Mouse (Mus musculus) forebrain, embryonic 14.5 days (tissue): ENCODE results near the gene Jade1. TPM values are rescaled to one million over a fixed set of nuclear protein-coding genes. Genes with fewer than 3 reads are reported as not detected.
A peak's percentile ranks its signal among the peaks of the same experiment; 100 is the strongest.

Experiments used
- ATAC-seq: fragments of 200-750 bp; cut with Nextera tagmentation; 2 replicates; pipeline ENCODE4 v1.8.0; 2017; ENCODE audit warnings: mild to moderate bottlenecking, moderate library complexity
- DNase-seq: peaks from one replicate; pipeline ENCODE4 v3.0.0-alpha.2; 2015; ENCODE audit warnings: low spot score
- H3K27ac ChIP-seq: fragments of 300-500 bp; sonication (generic); 2 replicates; pipeline ENCODE4 v1.5.1; 2014; ENCODE audit warnings: low read depth, mild to moderate bottlenecking, control low read depth, low read length, moderate library complexity
- H3K27me3 ChIP-seq: fragments of 300-500 bp; sonication (generic); replicated peaks from 2 replicates; pipeline ENCODE4 v1.6.1; 2014; ENCODE audit warnings: low read length, control low read depth, mixed read lengths; ENCODE audit not compliant: control insufficient read depth, insufficient read depth
- H3K36me3 ChIP-seq: fragments of 300-500 bp; sonication (generic); 2 replicates; pipeline ENCODE4 v1.6.1; 2014; ENCODE audit warnings: low read length, control low read depth; ENCODE audit not compliant: control insufficient read depth, insufficient read depth
- H3K4me1 ChIP-seq: fragments of 300-500 bp; sonication (generic); 2 replicates; pipeline ENCODE4 v1.6.1; 2014; ENCODE audit warnings: antibody characterized with exemption, low read length, control low read depth; ENCODE audit not compliant: control insufficient read depth, insufficient read depth
- H3K4me2 ChIP-seq: fragments of 300-500 bp; sonication (generic); 2 replicates; pipeline ENCODE4 v1.6.1; 2014; ENCODE audit warnings: mild to moderate bottlenecking, control low read depth, low read length
- H3K4me3 ChIP-seq: fragments of 300-500 bp; sonication (generic); 2 replicates; pipeline ENCODE4 v1.5.1; 2014; ENCODE audit warnings: low read depth, low read length, control low read depth
- H3K9ac ChIP-seq: fragments of 300-500 bp; sonication (generic); 2 replicates; pipeline ENCODE4 v1.6.1; 2014; ENCODE audit warnings: mild to moderate bottlenecking, low read length, control low read depth, moderate library complexity
- H3K9me3 ChIP-seq: fragments of 300-500 bp; sonication (generic); replicated peaks from 2 replicates; pipeline ENCODE4 v1.6.1; 2016; ENCODE audit warnings: low read length, control low read depth, mixed read lengths; ENCODE audit not compliant: control insufficient read depth
- WGBS: fragments of 180-500 bp; shearing (Covaris S2); extraction: QIAGEN DNeasy Blood & Tissue Kit; methylation state at CpG from one replicate; pipeline ENCODE4 v1.1.7; 2014; 5-methylcytosine and 5-hydroxymethylcytosine counted together
- polyA plus RNA-seq: library from polyadenylated mRNA; unstranded; fragments of >200 nt; fragmentation: Nextera tagmentation; extraction: Ambion mirVana; gene quantifications from 2 replicates; pipeline ENCODE4 v1.2.1, GENCODE M21; 2014

Gene Jade1
- polyA plus RNA-seq, 1 experiment from 2014 or later: 11.9 TPM

GRCm38 (mm10) chr3:41564471-41565213 is 9.1 kb downstream of the Jade1 start:
- Histone ChIP-seq H3K4me3 (peak overlapping the region; percentile 76), H3K9me3 (no peaks in the 10 kb centered on the region), H3K4me1 (peaks cover 3% of the 10 kb centered on the region; the same call in 1 of the 2 replicates), H3K4me2 (peak overlapping the region; percentile 87), H3K9ac (peak overlapping the region; percentile 96), H3K36me3 (no peaks in the 10 kb centered on the region), H3K27ac (peak overlapping the region; percentile 98), H3K27me3 (no peaks in the 10 kb centered on the region)
- under 1% methylated on average over 56 of the region's 60 CpGs for WGBS
- DNase-seq: peak; percentile 75
- peak; percentile 43 for ATAC-seq

DNA sequence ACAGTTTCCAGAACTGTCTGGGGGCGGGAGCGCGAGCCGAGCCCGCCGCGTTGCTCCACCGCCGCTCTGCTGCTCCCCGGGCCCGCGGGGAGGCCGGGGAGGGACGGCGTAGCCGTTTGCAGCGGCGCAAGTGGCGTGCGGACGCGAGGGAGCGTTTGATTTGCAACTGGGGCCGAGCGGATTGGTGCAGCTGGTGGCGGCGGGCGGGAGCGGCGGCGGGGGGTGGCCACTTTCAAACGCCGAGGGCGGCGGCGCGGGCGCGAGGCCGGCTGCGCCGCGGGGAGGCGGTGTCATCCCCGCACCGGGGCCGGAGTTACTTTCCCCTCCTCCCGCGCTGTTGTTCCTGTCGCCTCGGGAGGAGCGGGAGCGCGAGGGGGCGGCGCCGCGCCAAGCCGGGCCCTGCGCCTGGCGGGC is 9.9 kb downstream of the Jade1 start:
- peak overlapping the region; percentile 87 for H3K4me2 ChIP-seq
- H3K4me3 ChIP-seq: peak overlapping the region; percentile 76
- peaks cover 3% of the 10 kb centered on the region; the same call in 1 of the 2 replicates for H3K4me1 ChIP-seq
- peak overlapping the region; percentile 96 for H3K9ac ChIP-seq
- peak; percentile 87 for DNase-seq
- peak; percentile 70 for ATAC-seq
- no peaks in the 10 kb centered on the region for H3K36me3 ChIP-seq
- peak overlapping the region; percentile 98 for H3K27ac ChIP-seq
- no peaks in the 10 kb centered on the region for H3K9me3 ChIP-seq
- 0% methylated on average over 41 of the region's 61 CpGs for WGBS
- H3K27me3 ChIP-seq: no peaks in the 10 kb centered on the region

- Histone ChIP-seq H3K9ac (peak overlapping the region; percentile 96), H3K27me3 (no peaks in the 10 kb centered on the region), H3K4me2 (peak overlapping the region; percentile 87), H3K4me3 (peak overlapping the region; percentile 76), H3K27ac (peak overlapping the region; percentile 98), H3K9me3 (no peaks in the 10 kb centered on the region), H3K36me3 (no peaks in the 10 kb centered on the region), H3K4me1 (peaks cover 3% of the 10 kb centered on the region; the same call in 1 of the 2 replicates)
- peak; percentile 66 for ATAC-seq
- WGBS: under 1% methylated on average over 26 of the region's 26 CpGs
- DNase-seq: peak; percentile 93
Measured at GRCm38 (mm10) chr3:41565955-41566354, 10.4 kb downstream of the Jade1 start.

DNA sequence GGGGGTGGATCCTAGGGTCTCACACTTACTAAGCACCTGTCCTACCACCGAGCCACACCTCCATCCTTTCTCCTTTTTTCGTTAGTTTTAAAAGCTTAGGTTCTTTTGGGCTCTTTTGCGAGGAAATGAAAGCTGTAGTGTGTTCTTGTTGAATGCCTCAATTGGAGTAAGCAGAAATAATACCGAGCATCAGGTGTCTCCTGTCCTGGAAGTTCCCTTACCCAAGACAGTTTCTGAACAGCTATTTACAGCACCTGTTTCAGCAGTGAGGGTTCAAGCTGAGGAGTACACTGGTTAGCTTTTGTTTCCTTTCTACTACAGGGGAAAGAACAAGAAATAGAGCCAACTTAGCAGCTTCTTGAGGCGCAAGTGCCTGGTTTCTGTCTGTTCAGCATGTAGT is 14.4 kb downstream of the Jade1 start:
- no peaks in the 10 kb centered on the region for H3K9me3 ChIP-seq
- no peak for DNase-seq
- no peak for ATAC-seq
- WGBS: 68% methylated on average over 5 of the region's 5 CpGs
- H3K4me3 ChIP-seq: no peak overlapping the region
- H3K36me3 ChIP-seq: no peaks in the 10 kb centered on the region
- H3K4me1 ChIP-seq: peaks cover 7% of the 10 kb centered on the region; the same call in 1 of the 2 replicates
- H3K27ac ChIP-seq: no peak overlapping the region
- H3K4me2 ChIP-seq: no peak overlapping the region
- no peaks in the 10 kb centered on the region for H3K27me3 ChIP-seq
- H3K9ac ChIP-seq: no peak overlapping the region

- no peak for ATAC-seq
Measured at GRCm38 (mm10) chr3:41572131-41572530, 16.6 kb downstream of the Jade1 start.

DNA sequence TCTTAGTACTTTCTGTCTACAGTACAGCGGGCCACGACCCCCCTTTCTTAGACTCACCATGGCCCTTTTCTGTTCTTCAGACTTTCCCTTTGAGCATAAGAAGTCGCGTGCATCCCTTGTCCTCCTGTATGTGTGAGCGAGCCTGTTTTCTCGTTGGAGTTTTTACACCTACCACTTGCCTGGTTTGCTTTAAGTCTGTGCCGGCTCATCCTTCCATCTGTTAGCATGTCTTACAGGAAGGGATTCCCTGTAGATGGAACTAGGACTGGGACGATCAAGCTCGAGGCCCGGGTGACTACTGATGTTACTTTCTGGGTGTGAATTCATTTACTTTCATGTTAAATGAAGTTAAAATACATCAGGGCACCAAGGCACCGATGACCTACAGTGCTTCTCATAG is 17.4 kb downstream of the Jade1 start:
- WGBS: 83% methylated on average over 11 of the region's 11 CpGs
- no peak overlapping the region for H3K4me2 ChIP-seq
- no peaks in the 10 kb centered on the region for H3K27me3 ChIP-seq
- H3K9ac ChIP-seq: no peak overlapping the region
- no peaks in the 10 kb centered on the region for H3K9me3 ChIP-seq
- ATAC-seq (no peak), DNase-seq (no peak)
- H3K36me3 ChIP-seq: no peaks in the 10 kb centered on the region
- no peak overlapping the region for H3K4me3 ChIP-seq
- H3K27ac ChIP-seq: no peak overlapping the region
- H3K4me1 ChIP-seq: peaks cover 3% of the 10 kb centered on the region; the same call in 1 of the 2 replicates

More at GRCm38 (mm10) chr3:41572131-41572530, 16.6 kb downstream of the Jade1 start:
- no peaks in the 10 kb centered on the region for H3K27me3 ChIP-seq
- H3K4me2 ChIP-seq: no peak overlapping the region
- no peak overlapping the region for H3K4me3 ChIP-seq
- no peak overlapping the region for H3K27ac ChIP-seq
- H3K9me3 ChIP-seq: no peaks in the 10 kb centered on the region
- WGBS: 73% methylated on average over 4 of the region's 4 CpGs
- H3K9ac ChIP-seq: no peak overlapping the region
- no peaks in the 10 kb centered on the region for H3K36me3 ChIP-seq
- peaks cover 3% of the 10 kb centered on the region; the same call in 1 of the 2 replicates for H3K4me1 ChIP-seq
- no peak for DNase-seq

GRCm38 (mm10) chr3:41574208-41574607 is 18.7 kb downstream of the Jade1 start:
- H3K4me1 ChIP-seq: peaks cover 3% of the 10 kb centered on the region; the same call in 1 of the 2 replicates
- 61% methylated on average over 8 of the region's 8 CpGs for WGBS
- H3K4me3 ChIP-seq: no peak overlapping the region
- ATAC-seq (peak; percentile 27; the same call in 1 of the 2 replicates), DNase-seq (no peak)
- no peaks in the 10 kb centered on the region for H3K36me3 ChIP-seq
- H3K9ac ChIP-seq: no peak overlapping the region
- no peaks in the 10 kb centered on the region for H3K9me3 ChIP-seq
- no peak overlapping the region for H3K27ac ChIP-seq
- no peak overlapping the region for H3K4me2 ChIP-seq
- no peaks in the 10 kb centered on the region for H3K27me3 ChIP-seq

DNA sequence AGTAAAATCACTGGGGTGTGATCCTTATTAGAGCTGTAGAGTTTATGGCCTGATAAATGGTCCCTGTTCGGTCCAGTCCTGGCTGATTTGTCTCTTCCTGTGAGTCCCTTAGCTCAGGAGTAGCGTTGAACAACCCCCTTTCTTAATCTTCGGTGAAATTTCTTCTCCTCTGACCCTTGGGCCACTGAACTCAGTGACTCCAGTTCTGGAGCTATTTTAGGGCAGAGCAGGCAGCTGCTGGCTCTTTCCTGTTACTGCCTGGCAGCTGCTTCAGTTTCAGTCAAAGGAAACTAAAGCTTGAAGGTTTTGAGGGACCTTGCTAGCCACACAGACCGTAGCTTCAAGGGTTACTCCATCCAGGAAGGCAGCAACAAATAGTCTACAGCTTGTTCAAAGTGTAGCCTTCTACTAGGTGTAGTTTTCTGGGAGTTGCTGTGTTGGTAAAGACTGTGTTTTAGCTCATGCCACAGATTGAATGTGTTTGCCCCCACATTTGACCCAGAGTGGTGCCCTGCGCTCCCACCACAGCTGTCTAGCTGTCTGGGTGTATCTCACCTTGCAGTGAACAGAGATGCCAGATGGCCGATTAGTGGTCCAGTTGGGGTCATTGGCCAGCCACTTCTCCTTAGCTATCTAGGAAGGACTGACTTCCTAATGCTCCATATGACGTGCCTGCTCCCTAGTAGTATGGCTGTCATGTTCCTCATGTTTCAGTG is 19.3 kb downstream of the Jade1 start:
- Histone ChIP-seq H3K27me3 (no peaks in the 10 kb centered on the region), H3K9ac (no peak overlapping the region), H3K4me1 (peaks cover 4% of the 10 kb centered on the region), H3K36me3 (no peaks in the 10 kb centered on the region), H3K4me3 (no peak overlapping the region), H3K9me3 (no peaks in the 10 kb centered on the region), H3K4me2 (no peak overlapping the region), H3K27ac (no peak overlapping the region)
- DNase-seq: no peak
- WGBS: 85% methylated on average over 7 of the region's 7 CpGs
- no peak for ATAC-seq

GRCm38 (mm10) chr3:41575971-41576370 is 20.4 kb downstream of the Jade1 start:
- no peak overlapping the region for H3K4me2 ChIP-seq
- H3K9ac ChIP-seq: no peak overlapping the region
- no peak overlapping the region for H3K27ac ChIP-seq
- no peaks in the 10 kb centered on the region for H3K27me3 ChIP-seq
- H3K4me1 ChIP-seq: peaks cover 15% of the 10 kb centered on the region
- H3K4me3 ChIP-seq: no peak overlapping the region
- H3K36me3 ChIP-seq: no peaks in the 10 kb centered on the region
- H3K9me3 ChIP-seq: no peaks in the 10 kb centered on the region
- ATAC-seq: no peak
- DNase-seq: no peak
- WGBS: 80% methylated on average over 5 of the region's 5 CpGs
